Mouse (Mus musculus): Measurements from ENCODE around the gene Snx29. TPM values are rescaled to one million over a fixed set of nuclear protein-coding genes. Genes with fewer than 3 reads are reported as not detected.

The Snx29 gene
- total and polyA plus RNA-seq, 3 experiments = 2.6 to 9.9 (median 8.9) TPM

- Histone ChIP-seq H3K9ac (ENCODE audit: low read depth, low read length) (no peak overlapping the region), H3K36me3 (ENCODE audit: control insufficient read depth, insufficient read depth, low read length) (no peaks in the 10 kb centered on the region), H3K27me3 (ENCODE audit: control insufficient read depth, insufficient read depth, low read length) (no peaks in the 10 kb centered on the region), H3K79me2 (replicated peaks; ENCODE audit: control insufficient read depth, insufficient read depth, low read length) (no peaks in the 10 kb centered on the region), H3K4me1 (ENCODE audit: control insufficient read depth, insufficient read depth, low read length) (no peaks in the 10 kb centered on the region; the same call in 1 of the 2 replicates), H3K27ac (no peak overlapping the region), H3K4me3 (no peak overlapping the region)
- no peak for TF ChIP-seq CTCF (IDR thresholded peaks at IDR 0.05)
- no peak for DNase-seq
- 31% methylated on average over 5 of the region's 5 CpGs for WGBS
- intact Hi-C loops (cut with DNase I) = no loop called here
Measured at GRCm38 (mm10) chr16:11315786-11316320, 6.9 kb upstream of the Snx29 start.

GRCm38 (mm10) chr16:11316748-11317147, 6.0 kb upstream of the Snx29 start:
- no peak overlapping the region for H3K9ac ChIP-seq (ENCODE audit: low read depth, low read length)
- intact Hi-C loops (cut with DNase I) = no loop called here
- H3K36me3 ChIP-seq (ENCODE audit: control insufficient read depth, insufficient read depth, low read length) = no peaks in the 10 kb centered on the region
- no peak overlapping the region for H3K4me3 ChIP-seq
- H3K79me2 ChIP-seq (replicated peaks; ENCODE audit: control insufficient read depth, insufficient read depth, low read length) = no peaks in the 10 kb centered on the region
- H3K4me1 ChIP-seq (ENCODE audit: control insufficient read depth, insufficient read depth, low read length) = no peaks in the 10 kb centered on the region; the same call in 1 of the 2 replicates
- H3K27me3 ChIP-seq (ENCODE audit: control insufficient read depth, insufficient read depth, low read length) = no peaks in the 10 kb centered on the region
- DNase-seq = no peak
- no peak overlapping the region for H3K27ac ChIP-seq
- WGBS = 80% methylated on average over 5 of the region's 5 CpGs
- TF ChIP-seq POLR2A (IDR thresholded peaks at IDR 0.05; ENCODE audit: insufficient read depth, low read depth, low read length) (no peak), EP300 (IDR thresholded peaks at IDR 0.05; ENCODE audit: insufficient read depth, low read depth, low read length) (no peak), CTCF (IDR thresholded peaks at IDR 0.05) (peak; percentile 32)

- Histone ChIP-seq H3K27ac (no peak overlapping the region), H3K9ac (ENCODE audit: low read depth, low read length) (no peak overlapping the region), H3K36me3 (ENCODE audit: control insufficient read depth, insufficient read depth, low read length) (no peaks in the 10 kb centered on the region), H3K27me3 (ENCODE audit: control insufficient read depth, insufficient read depth, low read length) (no peaks in the 10 kb centered on the region), H3K4me1 (ENCODE audit: control insufficient read depth, insufficient read depth, low read length) (no peaks in the 10 kb centered on the region; the same call in 1 of the 2 replicates), H3K79me2 (replicated peaks; ENCODE audit: control insufficient read depth, insufficient read depth, low read length) (no peaks in the 10 kb centered on the region), H3K4me3 (no peak overlapping the region)
- DNase-seq = peak in 1 of 2 experiments; percentile 23
- WGBS = 42% methylated on average over 6 of the region's 6 CpGs
- TF ChIP-seq EP300 (IDR thresholded peaks at IDR 0.05; ENCODE audit: insufficient read depth, low read depth, low read length) (0 out of 2 replicates have a peak, but pooled peaks have one; percentile 20), POLR2A (IDR thresholded peaks at IDR 0.05; ENCODE audit: insufficient read depth, low read depth, low read length) (no peak)
- intact Hi-C loops (cut with DNase I) = no loop called here
Measured at GRCm38 (mm10) chr16:11317324-11317723, 5.4 kb upstream of the Snx29 start.

GRCm38 (mm10) chr16:11323324-11324051, 780 bp downstream of the Snx29 start:
- DNase-seq = peak; percentile 36 to 42
- no peaks in the 10 kb centered on the region for H3K36me3 ChIP-seq (ENCODE audit: control insufficient read depth, insufficient read depth, low read length)
- TF ChIP-seq POLR2A (IDR thresholded peaks at IDR 0.05; ENCODE audit: insufficient read depth, low read depth, low read length) (no peak), EP300 (IDR thresholded peaks at IDR 0.05; ENCODE audit: insufficient read depth, low read depth, low read length) (no peak)
- 0 out of 2 replicates have a peak, but pooled peaks cover 1% of the 10 kb centered on the region for H3K4me1 ChIP-seq (ENCODE audit: control insufficient read depth, insufficient read depth, low read length)
- no peaks in the 10 kb centered on the region for H3K79me2 ChIP-seq (replicated peaks; ENCODE audit: control insufficient read depth, insufficient read depth, low read length)
- intact Hi-C loops (cut with DNase I) = loop anchor here (2.0 to 10.0 kb wide), 4 partner anchors 94 to 591 kb away; partner anchors contain the start of genes Rsl1d1 and Txndc11
- WGBS = 3% methylated on average over 17 of the region's 17 CpGs
- peak overlapping the region; percentile 94 for H3K9ac ChIP-seq (ENCODE audit: low read depth, low read length)
- H3K27me3 ChIP-seq (ENCODE audit: control insufficient read depth, insufficient read depth, low read length) = no peaks in the 10 kb centered on the region
- H3K4me3 ChIP-seq = peak overlapping the region; percentile 85
- peak overlapping the region; percentile 86 for H3K27ac ChIP-seq

GRCm38 (mm10) chr16:11330081-11330800, 7.5 kb downstream of the Snx29 start:
- H3K4me3 ChIP-seq = no peak overlapping the region
- H3K36me3 ChIP-seq (ENCODE audit: control insufficient read depth, insufficient read depth, low read length) = peaks cover 4% of the 10 kb centered on the region
- WGBS = 50% methylated on average over 3 of the region's 3 CpGs
- H3K27me3 ChIP-seq (ENCODE audit: control insufficient read depth, insufficient read depth, low read length) = no peaks in the 10 kb centered on the region
- H3K79me2 ChIP-seq (replicated peaks; ENCODE audit: control insufficient read depth, insufficient read depth, low read length) = peaks cover 3% of the 10 kb centered on the region; the same call in 1 of the 2 replicates
- DNase-seq = no peak
- H3K27ac ChIP-seq = no peak overlapping the region
- intact Hi-C loops (cut with DNase I) = no loop called here
- peaks cover 5% of the 10 kb centered on the region; the same call in 1 of the 2 replicates for H3K4me1 ChIP-seq (ENCODE audit: control insufficient read depth, insufficient read depth, low read length)
- no peak overlapping the region for H3K9ac ChIP-seq (ENCODE audit: low read depth, low read length)
- TF ChIP-seq CTCF (IDR thresholded peaks at IDR 0.05) (no peak), EP300 (IDR thresholded peaks at IDR 0.05; ENCODE audit: insufficient read depth, low read depth, low read length) (no peak), POLR2A (IDR thresholded peaks at IDR 0.05; ENCODE audit: insufficient read depth, low read depth, low read length) (no peak)

All from heart, adult 2 months (tissue).